Mouse (Mus musculus) testis, adult 2 months (tissue): ENCODE measurements at regions not wholly inside any gene's neighbourhood (a gene's known extent, or its start where the extent isn't known, plus 50 kb on each side); places are given as distances from the start of the nearest gene placed in this dataset.

ENCODE experiments used
- CTCF ChIP-seq: fragments of 200-500 bp; IDR thresholded peaks from 2 replicates; pipeline ENCODE4 v1.5.1; 2012; ENCODE audit warnings: low read depth, mild to moderate bottlenecking, inconsistent platforms, low read length, moderate library complexity; ENCODE audit not compliant: control insufficient read depth, insufficient read depth, insufficient replicate concordance
- POLR2A ChIP-seq: fragments of 200-500 bp; IDR thresholded peaks from 2 replicates; pipeline ENCODE4 v1.6.1; 2012; ENCODE audit warnings: low read depth, mild to moderate bottlenecking, inconsistent platforms, low read length, moderate library complexity; ENCODE audit not compliant: control insufficient read depth

DNA sequence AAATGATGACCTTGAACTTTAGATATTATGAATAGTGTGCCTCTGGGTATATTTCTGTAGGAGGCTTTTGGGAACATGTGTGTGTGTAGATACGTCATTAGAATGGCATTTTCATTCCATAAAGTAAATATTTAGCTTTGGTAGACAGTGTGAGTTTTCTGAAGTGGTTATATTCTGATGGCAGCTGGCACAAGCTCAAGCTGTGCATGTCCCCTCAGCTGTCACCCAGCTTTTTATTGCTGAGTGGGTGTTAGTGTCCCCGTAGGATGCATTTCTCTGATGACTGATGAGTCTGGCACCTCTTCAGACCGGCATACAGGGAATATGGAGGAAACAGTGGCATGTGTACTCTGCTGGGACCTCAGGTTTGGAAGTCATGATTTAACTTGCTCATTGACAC lies 96.7 kb downstream of the Bod1 start:
- no peak for TF ChIP-seq POLR2A
- TF ChIP-seq CTCF = no peak
